Mouse (Mus musculus): Measurements from ENCODE around the gene Foxn3. TPM values are rescaled to one million over a fixed set of nuclear protein-coding genes. Genes with fewer than 3 reads are reported as not detected.

The Foxn3 gene
- polyA plus RNA-seq, 1 experiment from 2014 or later: 66.2 TPM

- Histone ChIP-seq H3K9me3 (replicated peaks) (no peaks in the 10 kb centered on the region), H3K27me3 (replicated peaks) (no peaks in the 10 kb centered on the region), H3K9ac (no peak overlapping the region), H3K4me1 (replicated peaks) (peaks cover 43% of the 10 kb centered on the region), H3K36me3 (no peaks in the 10 kb centered on the region), H3K4me2 (no peak overlapping the region), H3K4me3 (no peak overlapping the region), H3K27ac (ENCODE audit: poor library complexity, severe bottlenecking) (no peak overlapping the region)
- no peak for ATAC-seq (ENCODE audit: insufficient number of reproducible peaks, low FRiP score)
- 74% methylated on average over 5 of the region's 5 CpGs for WGBS
Observed at GRCm38 (mm10) chr12:99309937-99310336, 253.4 kb downstream of the Foxn3 start.

- Histone ChIP-seq H3K36me3 (no peaks in the 10 kb centered on the region), H3K9me3 (replicated peaks) (no peaks in the 10 kb centered on the region), H3K27me3 (replicated peaks) (no peaks in the 10 kb centered on the region), H3K4me3 (no peak overlapping the region), H3K4me1 (replicated peaks) (peaks cover 51% of the 10 kb centered on the region), H3K27ac (ENCODE audit: poor library complexity, severe bottlenecking) (no peak overlapping the region), H3K9ac (no peak overlapping the region), H3K4me2 (no peak overlapping the region)
- WGBS: 85% methylated on average over 11 of the region's 11 CpGs
- no peak for ATAC-seq (ENCODE audit: insufficient number of reproducible peaks, low FRiP score)
Observed at GRCm38 (mm10) chr12:99308541-99309089, 254.8 kb downstream of the Foxn3 start.

- H3K4me3 ChIP-seq: peak overlapping the region; percentile 2; the same call in 1 of the 2 replicates
- H3K4me2 ChIP-seq: peak overlapping the region; percentile 62
- no peaks in the 10 kb centered on the region for H3K36me3 ChIP-seq
- no peaks in the 10 kb centered on the region for H3K9me3 ChIP-seq (replicated peaks)
- ATAC-seq (ENCODE audit: insufficient number of reproducible peaks, low FRiP score): no peak
- H3K9ac ChIP-seq: 0 out of 2 replicates have a peak overlapping the region, but pooled peaks have one; percentile 4
- peaks cover 58% of the 10 kb centered on the region for H3K4me1 ChIP-seq (replicated peaks)
- 38% methylated on average over 6 of the region's 6 CpGs for WGBS
- H3K27me3 ChIP-seq (replicated peaks): no peaks in the 10 kb centered on the region
- H3K27ac ChIP-seq (ENCODE audit: poor library complexity, severe bottlenecking): peak overlapping the region; percentile 84
Observed at GRCm38 (mm10) chr12:99306536-99307204, 256.7 kb downstream of the Foxn3 start.

DNA sequence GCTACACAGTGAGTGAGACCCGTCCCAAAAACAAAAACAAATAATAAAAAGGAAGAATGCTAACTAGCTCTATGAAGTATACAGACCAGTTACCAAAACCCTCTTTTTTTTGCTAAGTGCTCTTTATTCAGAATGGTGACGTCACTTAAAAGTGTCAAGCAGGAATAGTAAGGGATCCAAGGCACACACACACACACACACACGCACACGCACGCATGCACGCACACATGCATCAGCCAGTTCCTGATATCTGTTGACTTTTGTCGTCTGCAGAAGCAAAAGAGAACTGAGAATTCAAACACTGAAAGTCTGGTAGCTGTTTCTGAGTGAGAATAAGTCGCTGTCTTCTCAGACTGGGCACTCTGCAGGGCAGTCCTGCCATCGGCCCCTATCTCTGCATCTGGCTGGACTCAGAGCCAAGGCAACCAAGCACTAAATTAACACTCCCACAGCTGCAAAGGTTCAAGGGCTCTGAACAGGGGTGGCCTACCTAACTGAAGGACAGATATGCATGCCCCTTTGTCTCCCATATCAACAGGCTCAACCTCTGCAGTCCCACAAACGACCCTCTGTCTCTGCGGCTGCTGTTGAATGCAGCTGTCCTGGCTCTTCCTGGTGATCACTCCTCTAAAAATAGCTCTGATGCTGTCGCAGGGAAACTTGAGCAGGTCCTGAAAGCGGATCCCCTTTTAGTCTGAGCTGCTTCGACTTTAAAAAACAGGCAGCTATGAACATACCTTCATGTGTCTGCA, 257.4 kb downstream of the Foxn3 start:
- peak; percentile 52 for ATAC-seq (ENCODE audit: insufficient number of reproducible peaks, low FRiP score)
- peak overlapping the region; percentile 2; the same call in 1 of the 2 replicates for H3K4me3 ChIP-seq
- H3K4me1 ChIP-seq (replicated peaks): peaks cover 53% of the 10 kb centered on the region
- H3K4me2 ChIP-seq: peak overlapping the region; percentile 62
- peak overlapping the region; percentile 84 for H3K27ac ChIP-seq (ENCODE audit: poor library complexity, severe bottlenecking)
- H3K36me3 ChIP-seq: no peaks in the 10 kb centered on the region
- no peaks in the 10 kb centered on the region for H3K9me3 ChIP-seq (replicated peaks)
- H3K27me3 ChIP-seq (replicated peaks): no peaks in the 10 kb centered on the region
- H3K9ac ChIP-seq: 0 out of 2 replicates have a peak overlapping the region, but pooled peaks have one; percentile 4
- 33% methylated on average over 14 of the region's 14 CpGs for WGBS

DNA sequence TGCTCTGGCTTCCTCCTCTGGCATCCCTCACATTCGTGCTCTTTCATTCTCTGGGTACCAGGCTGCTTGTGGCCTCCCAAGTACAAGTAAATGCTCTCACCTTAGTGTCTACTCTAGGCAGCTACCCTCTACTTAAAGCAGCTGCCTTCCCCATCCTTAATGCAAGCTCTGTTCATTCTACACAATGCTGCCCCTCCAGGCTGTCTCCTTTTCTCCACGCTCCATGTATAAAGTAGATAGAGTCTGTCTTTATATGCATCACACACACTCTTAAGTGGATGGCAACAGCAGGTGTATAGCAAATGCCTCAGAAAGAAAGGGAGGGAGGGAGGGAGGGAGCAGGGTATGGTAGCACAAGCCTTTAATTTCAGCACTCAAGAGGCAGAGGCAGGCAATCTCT, 258.1 kb downstream of the Foxn3 start:
- H3K27ac ChIP-seq (ENCODE audit: poor library complexity, severe bottlenecking): 0 out of 2 replicates have a peak overlapping the region, but pooled peaks have one; percentile 11
- ATAC-seq (ENCODE audit: insufficient number of reproducible peaks, low FRiP score): no peak
- H3K4me1 ChIP-seq (replicated peaks): peaks cover 51% of the 10 kb centered on the region

DNA sequence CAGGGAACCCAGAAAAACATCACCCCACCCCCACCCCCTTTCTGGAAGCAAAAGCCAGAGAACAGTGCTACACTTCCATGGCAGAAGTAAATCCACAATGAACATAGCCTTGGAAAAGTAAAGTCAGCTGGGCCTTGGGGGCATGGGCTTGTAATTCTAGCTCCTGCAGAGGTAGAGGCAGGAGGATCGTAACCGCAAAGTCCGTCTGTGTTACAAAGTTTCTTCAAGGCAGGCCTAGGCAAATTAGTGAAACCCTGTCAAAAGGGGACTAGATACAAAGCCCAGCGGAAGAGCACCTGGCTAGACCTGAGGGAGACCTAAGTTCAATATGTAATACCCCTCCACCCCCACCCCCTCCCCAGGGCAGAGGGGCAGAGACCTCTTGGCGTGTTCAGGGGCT, 259.3 kb downstream of the Foxn3 start:
- no peak for ATAC-seq (ENCODE audit: insufficient number of reproducible peaks, low FRiP score)
- no peak overlapping the region for H3K27ac ChIP-seq (ENCODE audit: poor library complexity, severe bottlenecking)
- no peaks in the 10 kb centered on the region for H3K27me3 ChIP-seq (replicated peaks)
- H3K4me3 ChIP-seq: no peak overlapping the region
- no peak overlapping the region for H3K9ac ChIP-seq
- 85% methylated on average over 5 of the region's 5 CpGs for WGBS
- peaks cover 57% of the 10 kb centered on the region for H3K4me1 ChIP-seq (replicated peaks)
- H3K4me2 ChIP-seq: no peak overlapping the region
- H3K9me3 ChIP-seq (replicated peaks): no peaks in the 10 kb centered on the region
- no peaks in the 10 kb centered on the region for H3K36me3 ChIP-seq

More for the DNA sequence above, 258.1 kb downstream of the Foxn3 start:
- H3K27me3 ChIP-seq (replicated peaks): no peaks in the 10 kb centered on the region
- no peak overlapping the region for H3K4me2 ChIP-seq
- H3K9me3 ChIP-seq (replicated peaks): no peaks in the 10 kb centered on the region
- H3K36me3 ChIP-seq: no peaks in the 10 kb centered on the region
- no peak overlapping the region for H3K9ac ChIP-seq
- no peak overlapping the region for H3K4me3 ChIP-seq
- WGBS: 58% methylated on average over 2 of the region's 2 CpGs

DNA sequence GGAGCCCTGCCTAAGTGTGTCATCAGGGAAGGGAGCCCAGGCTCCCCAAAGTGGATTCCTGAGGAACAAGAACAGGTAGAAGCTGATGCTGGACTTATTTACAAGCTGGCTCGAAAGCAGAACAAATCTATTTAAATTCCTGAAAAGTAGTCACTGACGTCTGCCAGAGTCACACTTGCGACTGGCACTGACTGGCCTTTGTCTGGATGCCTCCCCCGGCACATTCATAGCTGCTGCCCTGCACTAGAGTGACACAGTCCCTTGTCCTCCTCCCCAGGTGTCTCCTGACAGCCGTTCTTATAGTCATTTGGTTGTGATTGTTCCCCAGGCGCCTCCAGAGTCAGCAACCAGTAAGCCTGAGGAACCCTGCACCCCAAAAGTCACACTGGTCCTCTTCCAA, 259.8 kb downstream of the Foxn3 start:
- H3K9ac ChIP-seq: no peak overlapping the region
- WGBS: 51% methylated on average over 6 of the region's 6 CpGs
- no peak overlapping the region for H3K4me3 ChIP-seq
- no peak overlapping the region for H3K27ac ChIP-seq (ENCODE audit: poor library complexity, severe bottlenecking)
- peaks cover 62% of the 10 kb centered on the region for H3K4me1 ChIP-seq (replicated peaks)
- no peaks in the 10 kb centered on the region for H3K9me3 ChIP-seq (replicated peaks)
- no peak overlapping the region for H3K4me2 ChIP-seq
- ATAC-seq (ENCODE audit: insufficient number of reproducible peaks, low FRiP score): no peak
- H3K36me3 ChIP-seq: no peaks in the 10 kb centered on the region
- H3K27me3 ChIP-seq (replicated peaks): no peaks in the 10 kb centered on the region

- Histone ChIP-seq H3K9ac (no peak overlapping the region), H3K4me3 (no peak overlapping the region), H3K9me3 (replicated peaks) (no peaks in the 10 kb centered on the region), H3K36me3 (no peaks in the 10 kb centered on the region), H3K27ac (ENCODE audit: poor library complexity, severe bottlenecking) (no peak overlapping the region), H3K4me1 (replicated peaks) (peaks cover 62% of the 10 kb centered on the region), H3K27me3 (replicated peaks) (no peaks in the 10 kb centered on the region), H3K4me2 (no peak overlapping the region)
- no peak for ATAC-seq (ENCODE audit: insufficient number of reproducible peaks, low FRiP score)
- 44% methylated on average over 4 of the region's 4 CpGs for WGBS
Observed at GRCm38 (mm10) chr12:99299900-99300299, 263.5 kb downstream of the Foxn3 start.

DNA sequence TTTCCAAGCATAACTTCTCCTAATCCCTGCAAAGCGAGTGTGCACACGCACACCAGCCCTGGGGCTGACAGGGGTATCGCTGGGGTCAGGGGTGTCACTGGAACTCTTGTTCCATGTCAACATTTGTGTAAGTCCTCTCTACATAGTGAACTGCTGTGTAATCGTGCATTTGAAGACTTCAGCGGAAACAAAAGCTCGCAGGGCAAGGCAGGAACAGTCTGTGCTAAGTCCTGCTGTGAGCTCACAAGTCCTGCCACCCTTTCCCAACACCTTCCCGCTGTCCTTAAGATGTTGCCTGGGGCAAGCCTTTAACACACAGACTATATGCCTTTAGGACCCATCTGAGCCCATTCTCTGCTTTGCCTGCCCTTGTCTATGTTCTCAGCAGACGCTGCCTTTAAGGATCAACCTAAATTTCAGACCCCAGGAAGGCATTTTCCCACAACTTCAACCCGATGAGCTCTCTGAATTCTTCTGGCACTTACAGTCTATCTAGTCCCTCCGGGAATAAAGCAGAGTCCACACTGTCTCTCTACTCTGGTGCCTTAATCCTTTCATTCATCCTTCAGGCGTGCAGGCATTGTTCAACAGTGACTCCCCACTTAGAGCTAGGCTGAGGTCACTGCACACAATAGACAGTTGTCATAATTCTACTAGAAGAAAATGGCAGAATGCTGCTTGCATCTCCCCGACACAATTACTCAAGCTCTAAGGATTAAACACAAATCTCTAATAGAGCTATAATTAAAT, 264.4 kb downstream of the Foxn3 start:
- peaks cover 63% of the 10 kb centered on the region for H3K4me1 ChIP-seq (replicated peaks)
- no peak for ATAC-seq (ENCODE audit: insufficient number of reproducible peaks, low FRiP score)
- 54% methylated on average over 12 of the region's 12 CpGs for WGBS

GRCm38 (mm10) chr12:99298242-99298641, 265.1 kb downstream of the Foxn3 start:
- Histone ChIP-seq H3K9me3 (replicated peaks) (no peaks in the 10 kb centered on the region), H3K27me3 (replicated peaks) (no peaks in the 10 kb centered on the region), H3K4me2 (no peak overlapping the region), H3K36me3 (no peaks in the 10 kb centered on the region), H3K27ac (ENCODE audit: poor library complexity, severe bottlenecking) (no peak overlapping the region), H3K9ac (no peak overlapping the region), H3K4me1 (replicated peaks) (peaks cover 63% of the 10 kb centered on the region), H3K4me3 (no peak overlapping the region)
- WGBS: 59% methylated on average over 6 of the region's 6 CpGs
- no peak for ATAC-seq (ENCODE audit: insufficient number of reproducible peaks, low FRiP score)

More for the DNA sequence above, 264.4 kb downstream of the Foxn3 start:
- no peak overlapping the region for H3K9ac ChIP-seq
- H3K4me3 ChIP-seq: no peak overlapping the region
- H3K27ac ChIP-seq (ENCODE audit: poor library complexity, severe bottlenecking): no peak overlapping the region
- no peaks in the 10 kb centered on the region for H3K36me3 ChIP-seq
- no peak overlapping the region for H3K4me2 ChIP-seq
- H3K27me3 ChIP-seq (replicated peaks): no peaks in the 10 kb centered on the region
- H3K9me3 ChIP-seq (replicated peaks): no peaks in the 10 kb centered on the region

DNA sequence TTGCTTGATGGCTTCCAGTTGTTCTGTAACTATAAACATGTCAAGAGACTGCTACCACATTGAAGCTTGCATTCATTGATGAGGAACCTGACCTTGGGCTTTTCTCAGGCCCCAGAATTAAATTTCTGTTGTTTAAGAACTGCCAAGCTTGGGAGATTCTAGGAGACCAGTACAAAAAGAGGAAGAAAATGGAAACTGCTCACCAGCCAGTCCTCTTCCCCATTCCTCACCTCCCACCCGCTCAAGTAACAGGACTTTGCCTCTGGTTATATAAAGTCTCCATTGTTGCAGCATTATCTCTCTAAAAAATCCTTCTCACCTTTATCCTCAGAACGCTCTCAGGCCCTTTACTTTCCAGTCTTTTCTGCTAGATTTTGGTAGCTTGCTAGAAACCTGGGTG, 265.6 kb downstream of the Foxn3 start:
- Histone ChIP-seq H3K9me3 (replicated peaks) (no peaks in the 10 kb centered on the region), H3K36me3 (no peaks in the 10 kb centered on the region), H3K9ac (no peak overlapping the region), H3K4me2 (no peak overlapping the region), H3K27me3 (replicated peaks) (no peaks in the 10 kb centered on the region), H3K4me3 (no peak overlapping the region), H3K27ac (ENCODE audit: poor library complexity, severe bottlenecking) (no peak overlapping the region), H3K4me1 (replicated peaks) (peaks cover 67% of the 10 kb centered on the region)
- WGBS: 79% methylated on average over 2 of the region's 2 CpGs
- ATAC-seq (ENCODE audit: insufficient number of reproducible peaks, low FRiP score): no peak
